Mouse (Mus musculus) embryo, embryonic 11.5 days (tissue): ENCODE measurements around the gene Hspa13.
A peak's percentile ranks its signal among the peaks of the same experiment; 100 is the strongest.

Experiments used
- DNase-seq: peaks from one replicate; pipeline ENCODE4 v3.0.0-alpha.2; 2012; ENCODE audit warnings: low read depth, low spot score

Hspa13 gene

DNA sequence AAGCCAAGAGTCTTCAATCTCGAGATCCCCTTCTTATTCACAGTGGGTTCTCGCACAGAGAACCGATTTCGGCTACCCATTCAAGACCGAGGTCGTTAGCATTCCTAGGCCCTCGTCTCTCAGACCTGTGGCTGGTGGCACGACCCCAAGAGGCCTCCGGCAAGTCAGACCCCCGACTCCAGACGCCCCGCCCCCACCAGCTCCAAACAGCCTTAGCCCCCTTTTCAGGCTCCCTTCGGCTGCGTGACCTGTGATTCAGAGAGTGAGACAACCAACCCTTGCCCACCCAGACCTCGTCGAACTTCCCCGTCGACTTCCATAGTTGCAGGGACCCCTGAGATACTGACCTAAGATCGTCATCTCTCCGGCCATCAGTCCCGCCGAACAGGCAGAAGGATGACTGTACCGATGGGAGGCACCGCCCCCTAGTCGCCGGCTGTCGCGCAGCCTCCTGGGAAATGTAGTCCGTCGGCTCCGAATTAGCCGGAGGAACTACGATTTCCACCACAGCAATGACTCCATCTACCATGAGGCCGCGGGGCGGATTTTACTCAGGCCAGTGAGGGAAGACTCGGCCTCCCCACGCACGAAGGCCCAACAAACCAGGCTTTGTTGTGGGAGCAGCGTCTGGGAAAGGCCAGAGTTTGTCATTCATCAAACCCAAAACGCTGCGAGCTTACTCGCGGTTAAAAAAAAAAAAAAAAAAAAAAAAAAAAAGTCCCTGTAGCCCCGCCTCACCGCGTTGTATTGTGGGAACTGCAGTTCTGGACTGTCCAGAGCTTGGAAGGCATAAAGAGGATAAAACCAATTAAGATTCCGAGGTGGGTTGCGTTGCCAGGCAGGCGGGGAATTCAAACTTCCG is at the start of gene Hspa13:
TSS of gene Hspa13 (minus strand) at position 717 of the 862 bp plus-strand sequence.
- DNase-seq, result peak; percentile 94

DNA sequence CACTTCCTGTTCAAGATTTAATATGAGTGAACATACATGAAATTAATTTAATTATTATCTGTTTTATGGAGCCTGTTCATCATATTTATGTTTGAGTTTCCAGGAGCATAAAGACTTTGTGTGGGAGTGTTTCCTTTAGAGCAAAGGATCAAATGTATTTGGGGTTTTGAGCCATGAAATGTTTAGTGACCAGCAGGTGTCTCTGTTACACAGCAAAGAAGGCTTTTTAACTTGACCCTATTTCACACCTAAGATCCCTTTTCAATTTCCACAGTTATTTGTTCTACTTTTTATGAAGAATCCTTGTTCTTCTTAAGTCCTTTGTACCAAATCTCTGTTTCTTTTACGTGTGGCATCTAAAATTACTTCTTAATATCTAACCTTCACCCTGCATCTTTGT is 12.4 kb upstream of the Hspa13 start:
- DNase-seq, result peak; percentile 8

DNA sequence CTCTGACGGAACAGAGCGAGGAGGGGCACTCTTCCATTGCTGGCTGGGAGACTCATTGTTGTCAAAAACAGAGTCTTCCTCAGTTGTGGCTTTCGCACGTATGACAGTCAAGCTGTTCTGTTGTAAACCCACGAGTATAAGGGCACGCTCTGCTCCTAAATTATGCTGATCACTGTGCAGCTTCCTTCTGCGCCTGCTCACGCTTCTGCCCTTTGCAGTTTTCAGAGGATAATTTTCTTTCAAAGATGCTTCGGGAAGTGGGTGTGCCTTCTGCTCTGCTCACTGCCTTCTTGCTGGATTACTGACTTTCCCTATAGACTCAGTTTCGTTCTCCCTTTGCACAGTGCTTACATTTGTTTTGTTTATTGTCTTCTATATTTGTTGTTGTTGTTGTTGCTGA is 6.3 kb upstream of the Hspa13 start:
- no peak for DNase-seq

DNA sequence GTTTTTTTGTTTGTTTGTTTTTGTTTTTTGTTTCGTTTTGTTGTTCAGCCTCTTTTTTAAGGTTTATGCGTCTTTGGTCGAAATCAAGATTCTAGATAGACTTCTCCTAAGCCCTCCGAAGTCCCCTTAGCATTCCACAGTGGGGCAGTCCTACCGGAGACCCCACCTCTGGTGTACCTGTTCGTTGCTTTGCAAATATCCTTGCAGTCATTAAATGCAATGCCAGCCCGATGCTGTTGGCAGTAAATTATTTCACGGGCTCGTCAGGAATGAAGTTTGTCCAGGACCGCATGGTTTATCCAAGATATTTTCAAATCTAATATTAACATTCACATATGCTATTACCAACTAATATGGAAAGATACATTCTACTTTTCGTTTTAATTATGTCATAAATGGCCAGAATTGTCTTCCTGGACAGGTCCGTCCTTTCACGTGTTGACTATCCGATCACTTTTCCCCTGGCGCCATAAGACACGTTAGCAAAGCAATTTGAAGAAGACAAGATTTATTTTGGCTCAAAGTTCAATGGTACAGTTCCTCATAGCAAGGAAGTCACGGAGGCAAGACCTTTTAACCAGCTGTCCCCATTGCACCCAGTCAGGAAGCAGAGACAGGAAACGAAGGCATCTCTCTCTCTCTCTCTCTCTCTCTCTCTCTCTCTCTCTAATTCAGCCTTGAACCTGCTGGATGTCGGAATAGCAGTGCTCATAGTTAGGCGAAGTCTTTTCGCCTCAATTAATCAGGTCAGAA is 522 bp upstream of the Hspa13 start:
- peak; percentile 16 for DNase-seq

DNA sequence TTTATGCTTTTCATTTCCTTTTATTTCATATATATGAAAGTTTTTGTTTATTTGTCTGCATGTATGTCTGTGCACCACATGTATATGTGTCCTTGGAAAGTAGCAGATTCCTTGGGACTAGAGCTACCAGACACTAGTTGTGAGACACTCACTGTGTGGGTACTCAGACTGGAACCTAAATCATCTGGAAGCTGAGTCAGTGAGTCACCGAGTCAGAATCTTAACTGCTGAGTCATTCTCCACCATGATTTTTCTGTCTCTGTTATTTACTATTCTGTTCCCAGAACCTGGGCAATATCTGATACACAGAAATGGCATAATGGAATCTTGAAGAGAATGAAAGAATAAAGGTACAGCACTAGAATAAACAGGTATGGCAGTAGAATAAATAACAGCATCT is 14.0 kb downstream of the Hspa13 start:
- no peak for DNase-seq

DNA sequence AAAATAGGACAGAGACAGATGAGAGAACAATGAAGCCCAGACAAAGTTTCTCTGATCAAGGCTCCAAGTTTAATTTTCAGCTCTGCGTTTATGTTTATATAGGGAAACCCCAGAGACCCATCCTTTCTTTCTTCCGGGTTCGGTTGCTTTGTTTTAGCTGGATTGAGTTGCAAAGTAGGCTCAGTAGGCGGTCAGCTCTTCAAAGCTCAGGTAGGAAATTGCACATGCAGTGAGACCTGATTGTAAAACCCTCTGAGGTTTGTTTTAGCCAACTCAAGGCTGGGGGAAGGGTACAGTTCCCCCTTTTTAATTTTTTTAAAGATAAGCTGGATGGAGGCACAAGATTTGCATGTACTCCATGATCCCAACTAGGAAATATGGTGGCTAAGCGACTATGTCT is 16.8 kb downstream of the Hspa13 start:
- no peak for DNase-seq

DNA sequence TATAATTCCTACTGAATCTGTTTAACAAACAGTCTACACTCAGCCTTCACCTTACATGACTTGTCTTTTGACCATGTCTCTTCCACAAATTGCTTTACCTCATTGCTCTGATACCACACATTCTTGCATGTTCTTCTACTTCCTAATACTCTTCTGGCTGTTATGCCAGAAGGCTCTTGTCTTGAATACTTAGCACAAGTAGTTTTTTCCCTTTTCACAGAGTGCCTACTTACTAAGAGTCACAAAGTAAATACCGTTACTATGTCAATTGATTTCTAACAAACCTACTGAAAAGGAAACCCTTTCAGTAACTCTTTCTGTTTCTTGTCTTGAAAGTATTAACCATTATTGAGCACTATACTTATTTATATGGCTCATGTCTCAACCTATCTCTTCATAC is 18.0 kb downstream of the Hspa13 start:
- DNase-seq, result no peak

DNA sequence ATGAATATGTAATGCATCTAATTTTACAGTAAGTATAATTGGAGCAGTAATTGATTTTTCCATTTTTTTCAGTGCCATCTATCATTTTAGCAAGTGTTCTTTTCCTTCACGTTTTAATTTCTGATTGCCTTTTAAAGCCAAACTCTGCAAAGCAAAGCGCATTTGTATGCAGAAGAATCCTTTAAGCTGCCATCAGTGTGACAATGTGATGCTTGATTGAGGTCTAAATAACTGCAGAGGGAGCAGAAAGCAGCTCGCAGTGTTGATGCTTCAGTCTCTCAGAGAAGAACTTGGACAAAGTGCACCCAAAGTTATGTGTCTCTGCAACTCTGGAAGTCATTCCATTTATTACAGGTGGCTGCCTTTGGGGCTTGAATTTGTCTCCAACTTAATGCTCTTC is 22.9 kb downstream of the Hspa13 start:
- DNase-seq, result no peak

DNA sequence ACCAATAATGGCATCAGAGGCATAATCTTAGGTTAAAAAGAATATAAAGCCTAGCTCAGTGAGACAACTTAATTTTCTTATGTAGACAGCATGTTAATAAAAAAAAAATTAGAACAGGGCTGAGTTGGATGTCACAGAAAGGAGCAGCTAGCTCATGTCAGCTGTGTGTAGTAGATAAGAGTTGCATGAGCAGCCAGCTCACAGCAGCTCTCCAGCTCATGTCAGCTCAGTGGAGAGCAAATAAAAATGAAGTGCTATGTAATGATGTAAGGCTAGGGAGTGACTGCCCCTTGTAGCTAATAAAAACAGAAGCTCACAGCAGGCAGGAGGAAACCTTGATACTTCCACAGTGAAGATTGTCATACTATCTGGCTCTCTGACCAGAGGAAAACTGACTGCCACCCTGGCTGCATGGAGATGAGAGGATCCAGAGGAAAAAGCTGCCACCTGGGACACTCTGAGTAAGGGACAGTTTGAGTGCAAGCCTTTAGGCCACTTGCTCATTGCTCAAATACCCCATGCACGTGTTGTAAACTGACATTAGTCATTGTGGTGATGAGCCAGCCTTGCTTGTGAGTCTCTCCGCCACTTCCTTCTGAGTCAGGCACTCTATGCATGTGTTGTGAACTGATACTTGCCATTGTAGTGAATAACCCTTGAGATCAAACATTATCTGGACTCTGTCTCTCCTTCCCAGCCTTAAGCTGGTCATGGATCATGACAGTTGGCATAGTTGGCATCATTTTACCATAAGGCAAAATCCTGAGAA is 49.3 kb downstream of the Hspa13 start:
- no peak for DNase-seq

DNA sequence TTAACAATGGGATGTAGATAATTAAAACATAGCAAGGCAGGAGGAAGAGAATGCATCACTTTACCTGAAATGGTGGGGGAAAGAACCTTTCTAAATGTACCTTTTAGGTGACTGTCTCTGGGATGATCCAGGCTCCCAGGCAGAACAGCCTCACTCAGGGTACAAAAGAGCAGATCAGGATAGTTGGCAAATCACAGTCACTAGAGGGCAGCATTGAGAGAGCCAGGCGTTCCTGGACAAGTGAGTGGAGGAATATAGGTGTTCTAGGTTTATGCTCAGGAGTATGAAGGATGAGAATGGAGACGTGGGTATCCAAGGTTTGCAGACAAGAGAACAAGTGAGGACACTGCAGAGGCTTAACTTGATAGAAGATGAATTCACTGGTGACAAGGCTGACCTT is 70.7 kb downstream of the Hspa13 start:
- peak; percentile 31 for DNase-seq
